Mouse (Mus musculus) heart, adult 2 months (tissue): ENCODE data around the gene Vwf. TPM values are rescaled to one million over a fixed set of nuclear protein-coding genes. Genes with fewer than 3 reads are reported as not detected.

Experiments used
- DNase-seq, 2 experiments: peaks; one replicate each; pipeline ENCODE4 v3.0.0; 2021
- H3K27ac ChIP-seq: fragments of 200-600 bp; 2 replicates; pipeline ENCODE4 v1.8.1; 2022
- H3K27me3 ChIP-seq: fragments of 200-500 bp; 2 replicates; pipeline ENCODE4 v1.6.1; 2012; ENCODE audit warnings: mild to moderate bottlenecking, low read length, inconsistent platforms, mixed read lengths; ENCODE audit not compliant: control insufficient read depth, insufficient read depth
- H3K36me3 ChIP-seq: fragments of 200-500 bp; 2 replicates; pipeline ENCODE4 v1.6.1; 2012; ENCODE audit warnings: low read length, inconsistent platforms; ENCODE audit not compliant: control insufficient read depth, insufficient read depth
- H3K4me1 ChIP-seq: fragments of 200-500 bp; 2 replicates; pipeline ENCODE4 v1.6.1; 2011; ENCODE audit warnings: low read length; ENCODE audit not compliant: control insufficient read depth, insufficient read depth
- H3K4me3 ChIP-seq: fragments of 200-600 bp; 2 replicates; pipeline ENCODE4 v1.8.1; 2022
- H3K79me2 ChIP-seq: fragments of 200-500 bp; replicated peaks from 2 replicates; pipeline ENCODE4 v1.6.1; 2012; ENCODE audit warnings: mild to moderate bottlenecking, inconsistent platforms, low read length, moderate library complexity, mixed read lengths; ENCODE audit not compliant: control insufficient read depth, insufficient read depth
- H3K9ac ChIP-seq: fragments of 200-500 bp; 2 replicates; pipeline ENCODE4 v1.6.1; 2012; ENCODE audit warnings: low read depth, mild to moderate bottlenecking, control low read depth, inconsistent platforms, low read length, mixed read lengths
- CTCF ChIP-seq: fragments of 200-600 bp; IDR thresholded peaks from 2 replicates; pipeline ENCODE4 v1.8.1; 2022; ENCODE audit warnings: antibody characterized with exemption, mild to moderate bottlenecking, moderate library complexity
- EP300 ChIP-seq: fragments of 200-500 bp; IDR thresholded peaks from 2 replicates; pipeline ENCODE4 v1.6.1; 2011; ENCODE audit warnings: low read depth, low read length, control low read depth; ENCODE audit not compliant: insufficient read depth
- POLR2A ChIP-seq: fragments of 200-500 bp; IDR thresholded peaks from 2 replicates; pipeline ENCODE4 v1.6.1; 2011; ENCODE audit warnings: mild to moderate bottlenecking, low read depth, low read length, control low read depth; ENCODE audit not compliant: insufficient read depth
- WGBS: fragments of 180-500 bp; shearing (Covaris S2); methylation state at CpG from one replicate; pipeline ENCODE4 v1.1.7; 2018; 5-methylcytosine and 5-hydroxymethylcytosine counted together
- intact Hi-C: fragments of 180-260 bp; cut with DNase I; formaldehyde crosslinking; loops from one replicate; pipeline ENCODE4 v1.15.1; 2025
- polyA plus RNA-seq: library from polyadenylated mRNA; depleted of rRNA; stranded (reverse); fragments of >200 nt; gene quantifications from 2 replicates; pipeline ENCODE4 v1.2.3, GENCODE M21; 2012
- total RNA-seq, 2 experiments: library from RNA; stranded (reverse); gene quantifications; 2 replicates each; pipeline ENCODE4 v1.2.3; 2021

Gene Vwf
- total and polyA plus RNA-seq, 3 experiments: 95.8 to 99.8 (median 95.9) TPM

- WGBS: 32% methylated on average over 8 of the region's 8 CpGs
- Histone ChIP-seq H3K79me2 (no peaks in the 10 kb centered on the region), H3K27me3 (no peaks in the 10 kb centered on the region), H3K27ac (no peak overlapping the region), H3K4me1 (no peaks in the 10 kb centered on the region; the same call in 1 of the 2 replicates), H3K36me3 (no peaks in the 10 kb centered on the region), H3K4me3 (no peak overlapping the region), H3K9ac (no peak overlapping the region)
- TF ChIP-seq POLR2A: no peak
- TF ChIP-seq CTCF: no peak
- no peak for TF ChIP-seq EP300
- DNase-seq: no peak
- intact Hi-C loops: no loop called here
Observed at GRCm38 (mm10) chr6:125539423-125539822, 7.2 kb upstream of the Vwf start.

- no peaks in the 10 kb centered on the region for H3K36me3 ChIP-seq
- intact Hi-C loops: no loop called here
- H3K27me3 ChIP-seq: no peaks in the 10 kb centered on the region
- no peaks in the 10 kb centered on the region; the same call in 1 of the 2 replicates for H3K4me1 ChIP-seq
- WGBS: 77% methylated on average over 10 of the region's 10 CpGs
- H3K9ac ChIP-seq: no peak overlapping the region
- no peak overlapping the region for H3K27ac ChIP-seq
- H3K4me3 ChIP-seq: no peak overlapping the region
- TF ChIP-seq EP300 (no peak), POLR2A (no peak), CTCF (no peak)
- DNase-seq: no peak
- H3K79me2 ChIP-seq: no peaks in the 10 kb centered on the region
Observed at GRCm38 (mm10) chr6:125540199-125540598, 6.4 kb upstream of the Vwf start.

GRCm38 (mm10) chr6:125540826-125541225, 5.7 kb upstream of the Vwf start:
- Histone ChIP-seq H3K4me1 (no peaks in the 10 kb centered on the region; the same call in 1 of the 2 replicates), H3K4me3 (no peak overlapping the region), H3K27me3 (no peaks in the 10 kb centered on the region), H3K36me3 (no peaks in the 10 kb centered on the region), H3K9ac (no peak overlapping the region), H3K79me2 (no peaks in the 10 kb centered on the region), H3K27ac (no peak overlapping the region)
- WGBS: 80% methylated on average over 6 of the region's 6 CpGs
- intact Hi-C loops: no loop called here
- no peak for TF ChIP-seq CTCF
- DNase-seq: no peak

- Histone ChIP-seq H3K4me3 (no peak overlapping the region), H3K36me3 (no peaks in the 10 kb centered on the region), H3K79me2 (no peaks in the 10 kb centered on the region), H3K4me1 (no peaks in the 10 kb centered on the region; the same call in 1 of the 2 replicates), H3K27ac (no peak overlapping the region), H3K9ac (no peak overlapping the region), H3K27me3 (no peaks in the 10 kb centered on the region)
- WGBS: 63% methylated on average over 6 of the region's 6 CpGs
- no peak for DNase-seq
- intact Hi-C loops: no loop called here
- TF ChIP-seq CTCF (no peak), EP300 (no peak), POLR2A (no peak)
Observed at GRCm38 (mm10) chr6:125541296-125541695, 5.3 kb upstream of the Vwf start.

GRCm38 (mm10) chr6:125548406-125548805, 1.8 kb downstream of the Vwf start:
- H3K27me3 ChIP-seq: no peaks in the 10 kb centered on the region
- H3K79me2 ChIP-seq: no peaks in the 10 kb centered on the region
- H3K27ac ChIP-seq: no peak overlapping the region
- no peak overlapping the region for H3K4me3 ChIP-seq
- no peak overlapping the region for H3K9ac ChIP-seq
- H3K4me1 ChIP-seq: peaks cover 8% of the 10 kb centered on the region
- TF ChIP-seq CTCF (no peak), POLR2A (no peak), EP300 (no peak)
- WGBS: 49% methylated on average over 10 of the region's 10 CpGs
- intact Hi-C loops: no loop called here
- no peak for DNase-seq
- H3K36me3 ChIP-seq: no peaks in the 10 kb centered on the region

- no peaks in the 10 kb centered on the region for H3K79me2 ChIP-seq
- no peaks in the 10 kb centered on the region for H3K36me3 ChIP-seq
- no peak for DNase-seq
- no peak overlapping the region for H3K27ac ChIP-seq
- no peak overlapping the region for H3K4me3 ChIP-seq
- 48% methylated on average over 5 of the region's 5 CpGs for WGBS
- no peaks in the 10 kb centered on the region for H3K27me3 ChIP-seq
- H3K4me1 ChIP-seq: peaks cover 8% of the 10 kb centered on the region
- intact Hi-C loops: no loop called here
- no peak overlapping the region for H3K9ac ChIP-seq
- TF ChIP-seq EP300: no peak
- no peak for TF ChIP-seq CTCF
- no peak for TF ChIP-seq POLR2A
Observed at GRCm38 (mm10) chr6:125550172-125550571, 3.6 kb downstream of the Vwf start.
